Mouse (Mus musculus): ENCODE data around the gene Lin37.
A peak's percentile ranks its signal among the peaks of the same experiment; 100 is the strongest.

Gene Lin37

GRCm38 (mm10) chr7:30552102-30553020, 7.3 kb downstream of the Lin37 start, which contains the start of the genes Hspb6 and Proser3:
Hspb6 (plus strand) TSS chr7:30552178.
Proser3 (minus strand) TSS chr7:30552299.
- DNase-seq = peak; percentile 99

- DNase-seq = no peak
Observed at GRCm38 (mm10) chr7:30551445-30552101, 8.1 kb downstream of the Lin37 start.

- DNase-seq = no peak
Observed at GRCm38 (mm10) chr7:30550603-30551002, 9.0 kb downstream of the Lin37 start.

- no peak for DNase-seq
Observed at GRCm38 (mm10) chr7:30549880-30550279, 9.8 kb downstream of the Lin37 start.

- DNase-seq = no peak
Observed at GRCm38 (mm10) chr7:30544327-30544726, 15.3 kb downstream of the Lin37 start.

- DNase-seq = no peak
Observed at GRCm38 (mm10) chr7:30540572-30540971, 19.1 kb downstream of the Lin37 start.

GRCm38 (mm10) chr7:30534633-30535577, 24.7 kb downstream of the Lin37 start, which contains the start of gene Arhgap33:
Arhgap33 (minus strand) TSS chr7:30535060.
- DNase-seq = peak; percentile 99

GRCm38 (mm10) chr7:30533941-30534632, 25.6 kb downstream of the Lin37 start:
- peak; percentile 55 for DNase-seq

- DNase-seq = peak; percentile 94
Observed at GRCm38 (mm10) chr7:30532931-30533330, 26.7 kb downstream of the Lin37 start.

GRCm38 (mm10) chr7:30531291-30531815, 28.3 kb downstream of the Lin37 start:
- no peak for DNase-seq

- DNase-seq = no peak
Observed at GRCm38 (mm10) chr7:30526981-30527380, 32.7 kb downstream of the Lin37 start.

GRCm38 (mm10) chr7:30526399-30526798, 33.2 kb downstream of the Lin37 start:
- DNase-seq = no peak

- no peak for DNase-seq
Observed at GRCm38 (mm10) chr7:30525954-30526353, 33.7 kb downstream of the Lin37 start.

GRCm38 (mm10) chr7:30524487-30524886, 35.2 kb downstream of the Lin37 start:
- DNase-seq = no peak

GRCm38 (mm10) chr7:30522871-30523270, 36.8 kb downstream of the Lin37 start:
- no peak for DNase-seq

GRCm38 (mm10) chr7:30520856-30521255, 38.8 kb downstream of the Lin37 start:
- DNase-seq = no peak

- DNase-seq = peak; percentile 57
Observed at GRCm38 (mm10) chr7:30520396-30520795, 39.2 kb downstream of the Lin37 start.

- DNase-seq = peak; percentile 18
Observed at GRCm38 (mm10) chr7:30518325-30518724, 41.3 kb downstream of the Lin37 start.

GRCm38 (mm10) chr7:30515003-30515760, 44.5 kb downstream of the Lin37 start:
- DNase-seq = no peak

- DNase-seq = no peak
Observed at GRCm38 (mm10) chr7:30508061-30508460, 51.6 kb downstream of the Lin37 start.

All from retina, postnatal 1 day (tissue).